Mouse (Mus musculus): Measurements from ENCODE around the gene P2ry14. TPM values are rescaled to one million over a fixed set of nuclear protein-coding genes. Genes with fewer than 3 reads are reported as not detected.
"Not testable (repeated sequence)": the region's sequence is repeated elsewhere in the genome, so short reads cannot be mapped to it uniquely, and the experiment has no call there.

The P2ry14 gene
- polyA plus RNA-seq, 1 experiment from 2014 or later = 5.9 TPM

DNA sequence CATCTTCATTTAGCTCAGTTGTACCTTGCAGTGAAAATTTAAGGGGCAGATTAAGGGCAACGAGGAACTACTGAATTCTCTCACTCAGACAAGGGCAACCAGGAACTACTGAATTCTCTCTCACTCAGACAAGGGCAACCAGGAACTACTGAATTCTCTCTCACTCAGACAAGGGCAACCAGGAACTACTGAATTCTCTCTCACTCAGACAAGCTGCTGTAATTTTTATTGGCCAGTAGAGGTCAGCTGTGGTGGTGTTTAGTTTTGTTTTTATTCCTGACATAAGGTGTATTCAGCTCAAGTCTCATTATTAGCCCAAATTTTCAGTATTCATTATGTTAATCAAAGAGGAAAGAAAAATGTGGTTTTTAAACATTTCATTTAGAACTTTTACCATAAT lies 84.3 kb downstream of the P2ry14 start:
- not testable (repeated sequence) for H3K27ac ChIP-seq (ENCODE audit: low read depth, low read length); H3K9me3 ChIP-seq (ENCODE audit: control insufficient read depth, low read length); ATAC-seq; H3K36me3 ChIP-seq (ENCODE audit: control insufficient read depth, insufficient read depth, low read length); H3K27me3 ChIP-seq (replicated peaks; ENCODE audit: control insufficient read depth, insufficient read depth, low read length); H3K4me3 ChIP-seq (ENCODE audit: low read length); H3K4me2 ChIP-seq (ENCODE audit: low read length); H3K4me1 ChIP-seq (ENCODE audit: control insufficient read depth, insufficient read depth, low read depth, low read length); H3K9ac ChIP-seq (ENCODE audit: low read depth, low read length)
- WGBS = 83% methylated on average over 1 of the region's 1 CpGs

DNA sequence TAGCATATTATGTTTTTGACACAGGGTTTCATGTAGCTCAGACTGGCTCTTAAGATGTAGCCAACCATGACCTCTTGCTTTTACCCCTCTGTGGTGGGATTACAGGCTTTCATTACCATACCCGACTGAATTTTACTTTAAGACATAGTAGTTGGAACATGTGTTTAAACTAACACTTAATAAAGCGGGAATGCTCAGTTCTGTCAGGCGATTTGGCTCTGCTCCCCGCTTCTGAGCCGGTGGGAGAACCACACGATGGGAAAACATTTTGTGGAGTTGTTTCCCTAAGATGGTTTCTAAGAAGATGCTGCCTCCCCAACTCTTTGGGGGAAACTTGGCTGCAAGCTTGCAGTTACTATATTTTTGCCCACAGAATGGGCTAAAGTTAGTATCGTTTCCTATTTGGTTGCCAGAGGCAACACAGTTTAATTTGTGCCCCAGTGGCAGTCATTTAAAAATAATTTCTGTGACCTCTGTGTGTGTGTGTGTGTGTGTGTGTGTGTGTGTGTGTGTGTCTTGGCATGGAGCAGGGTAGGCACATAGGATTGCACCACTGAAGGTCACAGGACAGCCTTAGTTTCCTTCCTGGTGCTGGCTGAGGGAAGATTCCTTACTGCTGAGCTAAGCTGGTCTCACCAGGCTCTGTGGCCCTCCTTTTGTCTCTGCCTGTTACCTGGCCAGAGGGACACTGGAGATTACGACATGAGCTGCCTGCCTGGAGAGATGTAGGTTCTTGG lies 86.7 kb downstream of the P2ry14 start:
- Histone ChIP-seq H3K4me2 (ENCODE audit: low read length) (no peak overlapping the region), H3K36me3 (ENCODE audit: control insufficient read depth, insufficient read depth, low read length) (no peaks in the 10 kb centered on the region), H3K9ac (ENCODE audit: low read depth, low read length) (no peak overlapping the region), H3K27ac (ENCODE audit: low read depth, low read length) (no peak overlapping the region), H3K4me3 (ENCODE audit: low read length) (no peak overlapping the region), H3K4me1 (ENCODE audit: control insufficient read depth, insufficient read depth, low read depth, low read length) (no peaks in the 10 kb centered on the region), H3K27me3 (replicated peaks; ENCODE audit: control insufficient read depth, insufficient read depth, low read length) (no peaks in the 10 kb centered on the region), H3K9me3 (ENCODE audit: control insufficient read depth, low read length) (no peaks in the 10 kb centered on the region)
- ATAC-seq = no peak
- WGBS = 73% methylated on average over 8 of the region's 8 CpGs

DNA sequence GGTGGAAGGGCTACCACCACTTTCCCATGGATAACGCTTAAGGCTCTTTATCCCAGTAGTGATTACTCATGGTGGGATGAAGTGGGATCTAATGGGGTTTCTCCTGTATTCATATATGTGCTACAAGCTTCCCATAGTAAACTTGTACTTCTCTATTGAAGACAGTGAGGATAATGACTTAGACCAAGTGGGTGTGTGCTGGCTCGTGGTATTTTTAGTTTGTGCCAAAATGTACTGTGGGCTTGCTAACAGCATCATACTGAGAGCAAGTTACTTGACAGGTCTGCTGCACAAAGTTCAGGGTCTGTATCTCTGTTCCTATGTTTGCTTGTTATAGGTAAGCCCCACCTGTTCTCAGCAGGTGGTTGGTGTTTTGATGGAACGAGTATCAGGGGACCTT lies 87.5 kb downstream of the P2ry14 start:
- Histone ChIP-seq H3K4me1 (ENCODE audit: control insufficient read depth, insufficient read depth, low read depth, low read length) (no peaks in the 10 kb centered on the region), H3K27ac (ENCODE audit: low read depth, low read length) (no peak overlapping the region), H3K4me3 (ENCODE audit: low read length) (no peak overlapping the region), H3K9ac (ENCODE audit: low read depth, low read length) (no peak overlapping the region), H3K36me3 (ENCODE audit: control insufficient read depth, insufficient read depth, low read length) (no peaks in the 10 kb centered on the region), H3K9me3 (ENCODE audit: control insufficient read depth, low read length) (no peaks in the 10 kb centered on the region), H3K4me2 (ENCODE audit: low read length) (no peak overlapping the region), H3K27me3 (replicated peaks; ENCODE audit: control insufficient read depth, insufficient read depth, low read length) (no peaks in the 10 kb centered on the region)
- whole genome bisulfite sequencing = 94% methylated on average over 3 of the region's 3 CpGs
- ATAC-seq = no peak

Other genes with a start within 250 kb of the P2ry14 start
- 3.9 and 4.1 TPM in 2 replicates for gene Med12l, start 147.8 kb downstream of the P2ry14 start, polyA plus RNA-seq (2015; fragmentation: Nextera tagmentation; extraction: Ambion mirVana)
- 0.91 and 1.0 TPM in 2 replicates for gene Gpr171, start 51.8 kb downstream of the P2ry14 start, polyA plus RNA-seq (2015; fragmentation: Nextera tagmentation; extraction: Ambion mirVana)
- gene Gpr87, start 41.5 kb upstream of the P2ry14 start, polyA plus RNA-seq (2015; fragmentation: Nextera tagmentation; extraction: Ambion mirVana) = 0.18 TPM in 1 of 2 replicates, not detected in the other
- 1.9 and 2.3 TPM in 2 replicates for gene P2ry13, start 57.3 kb upstream of the P2ry14 start, polyA plus RNA-seq (2015; fragmentation: Nextera tagmentation; extraction: Ambion mirVana)
- 7.8 and 10.3 TPM in 2 replicates for gene P2ry12, start 109.3 kb upstream of the P2ry14 start, polyA plus RNA-seq (2015; fragmentation: Nextera tagmentation; extraction: Ambion mirVana)
- gene Igsf10, start 190.8 kb upstream of the P2ry14 start, polyA plus RNA-seq (2015; fragmentation: Nextera tagmentation; extraction: Ambion mirVana) = 2.8 and 2.9 TPM in 2 replicates